Mouse (Mus musculus) megakaryocyte, embryonic 14.5 days (primary cell): ENCODE data around the gene Arfip2.

Source experiments
- FLI1 ChIP-seq: IDR thresholded peaks from 2 replicates; pipeline ENCODE4 v1.6.1; 2012; ENCODE audit warnings: low read length, inconsistent platforms, mixed read lengths
- GATA1 ChIP-seq: IDR thresholded peaks from 3 replicates; pipeline ENCODE4 v1.6.1; 2012; ENCODE audit warnings: mixed read lengths, low read length, inconsistent platforms, borderline replicate concordance

- TF ChIP-seq FLI1 (no peak), GATA1 (no peak)
Measured at GRCm38 (mm10) chr7:105633801-105634135, 6.4 kb downstream of the Arfip2 start.
